Mouse (Mus musculus) forebrain, embryonic 13.5 days (tissue): ENCODE results near the gene 1700010B08Rik. TPM values are rescaled to one million over a fixed set of nuclear protein-coding genes. Genes with fewer than 3 reads are reported as not detected.
"Not testable (repeated sequence)": the region's sequence is repeated elsewhere in the genome, so short reads cannot be mapped to it uniquely, and the experiment has no call there.

Source experiments
- ATAC-seq: fragments of 200-750 bp; cut with Nextera tagmentation; 2 replicates; pipeline ENCODE4 v1.8.0; 2017
- H3K27ac ChIP-seq: fragments of 300-500 bp; sonication (generic); 2 replicates; pipeline ENCODE4 v1.5.1; 2015; ENCODE audit warnings: inconsistent platforms, mild to moderate bottlenecking, moderate library complexity
- H3K27me3 ChIP-seq: fragments of 300-500 bp; sonication (generic); 2 replicates; pipeline ENCODE4 v1.6.1; 2015; ENCODE audit warnings: mild to moderate bottlenecking, inconsistent platforms
- H3K36me3 ChIP-seq: fragments of 300-500 bp; sonication (generic); 2 replicates; pipeline ENCODE4 v1.6.1; 2015; ENCODE audit warnings: mild to moderate bottlenecking, inconsistent platforms; ENCODE audit not compliant: poor library complexity, severe bottlenecking
- H3K4me1 ChIP-seq: fragments of 300-500 bp; sonication (generic); 2 replicates; pipeline ENCODE4 v1.6.1; 2015; ENCODE audit warnings: inconsistent platforms
- H3K4me2 ChIP-seq: fragments of 300-500 bp; sonication (generic); 2 replicates; pipeline ENCODE4 v1.6.1; 2015; ENCODE audit warnings: inconsistent platforms, mild to moderate bottlenecking, moderate library complexity
- H3K4me3 ChIP-seq: fragments of 300-500 bp; sonication (generic); 2 replicates; pipeline ENCODE4 v1.5.1; 2015; ENCODE audit warnings: mild to moderate bottlenecking, inconsistent platforms
- H3K9ac ChIP-seq: fragments of 300-500 bp; sonication (generic); 2 replicates; pipeline ENCODE4 v1.6.1; 2015; ENCODE audit warnings: mild to moderate bottlenecking, inconsistent platforms
- H3K9me3 ChIP-seq: fragments of 300-500 bp; sonication (generic); replicated peaks from 2 replicates; pipeline ENCODE4 v1.6.1; 2016; ENCODE audit warnings: inconsistent platforms
- WGBS: fragments of 180-500 bp; shearing (Covaris S2); methylation state at CpG from one replicate; pipeline ENCODE4 v1.1.7; 2015; 5-methylcytosine and 5-hydroxymethylcytosine counted together
- polyA plus RNA-seq: library from polyadenylated mRNA; unstranded; fragments of >200 nt; fragmentation: Nextera tagmentation; extraction: Ambion mirVana; gene quantifications from 2 replicates; pipeline ENCODE4 v1.2.1, GENCODE M21; 2015

The 1700010B08Rik gene
- polyA plus RNA-seq: not detected in 2 replicates

DNA sequence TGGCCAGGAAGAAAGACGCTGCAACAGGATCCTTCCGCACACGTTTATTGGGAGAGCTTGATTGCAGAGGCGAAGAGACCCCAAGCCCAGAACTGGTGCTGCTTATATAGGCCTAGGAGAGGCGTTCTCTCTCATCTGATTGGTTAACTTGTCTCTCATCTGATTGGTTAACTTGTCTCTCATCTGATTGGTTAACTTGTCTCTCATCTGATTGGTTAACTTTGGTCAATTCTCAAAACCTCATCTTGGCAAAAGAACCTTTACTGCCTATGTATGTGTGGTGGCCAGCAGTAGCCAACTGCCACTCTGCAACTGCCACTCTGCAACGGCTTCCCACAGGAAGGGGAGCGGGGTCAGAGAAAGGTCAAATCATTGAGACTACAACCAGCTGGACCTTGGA is at the start of gene 1700010B08Rik:
Gene 1700010B08Rik (plus strand): TSS at position 301 of the 400 bp plus-strand sequence.
- not testable (repeated sequence) for H3K36me3 ChIP-seq, H3K4me3 ChIP-seq, ATAC-seq, H3K4me2 ChIP-seq, H3K27ac ChIP-seq, H3K9ac ChIP-seq, H3K27me3 ChIP-seq, H3K9me3 ChIP-seq
- peaks cover 11% of the 10 kb centered on the region for H3K4me1 ChIP-seq
- 90% methylated on average over 6 of the region's 7 CpGs for WGBS

DNA sequence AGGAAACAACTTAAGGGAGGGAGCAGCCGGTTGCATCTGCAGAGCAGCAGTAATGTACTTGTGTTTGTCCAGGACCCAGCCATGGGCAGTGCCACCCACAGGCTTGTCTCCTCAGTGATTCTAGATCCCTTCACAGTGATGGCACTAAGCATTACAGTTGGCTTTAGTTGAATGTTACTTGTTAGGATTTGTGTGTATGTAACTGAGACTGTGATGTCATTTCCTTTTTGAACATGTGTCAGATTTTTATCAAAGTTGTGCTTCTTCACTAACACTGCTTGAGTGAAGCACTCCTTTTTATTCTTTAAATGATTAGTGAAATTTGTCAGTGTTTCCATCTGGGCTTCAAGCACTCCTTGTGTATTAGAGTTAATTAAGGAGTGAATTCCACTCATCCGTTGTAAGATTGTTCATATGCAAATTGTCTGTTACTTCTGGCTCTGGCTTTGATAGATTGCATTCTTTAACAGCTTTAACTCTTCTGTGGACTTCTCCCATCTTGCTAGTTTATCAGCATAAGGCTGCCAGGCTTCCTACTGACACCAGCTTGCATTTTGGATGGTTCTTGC is 46.8 kb upstream of the 1700010B08Rik start:
- ATAC-seq: peak; percentile 27; the same call in 1 of the 2 replicates
- Histone ChIP-seq H3K4me2 (no peak overlapping the region), H3K4me3 (no peak overlapping the region), H3K4me1 (peaks cover 22% of the 10 kb centered on the region), H3K27me3 (no peaks in the 10 kb centered on the region), H3K27ac (no peak overlapping the region), H3K9ac (no peak overlapping the region), H3K9me3 (no peaks in the 10 kb centered on the region), H3K36me3 (peaks cover 17% of the 10 kb centered on the region)
- WGBS: 39% methylated on average over 2 of the region's 2 CpGs

DNA sequence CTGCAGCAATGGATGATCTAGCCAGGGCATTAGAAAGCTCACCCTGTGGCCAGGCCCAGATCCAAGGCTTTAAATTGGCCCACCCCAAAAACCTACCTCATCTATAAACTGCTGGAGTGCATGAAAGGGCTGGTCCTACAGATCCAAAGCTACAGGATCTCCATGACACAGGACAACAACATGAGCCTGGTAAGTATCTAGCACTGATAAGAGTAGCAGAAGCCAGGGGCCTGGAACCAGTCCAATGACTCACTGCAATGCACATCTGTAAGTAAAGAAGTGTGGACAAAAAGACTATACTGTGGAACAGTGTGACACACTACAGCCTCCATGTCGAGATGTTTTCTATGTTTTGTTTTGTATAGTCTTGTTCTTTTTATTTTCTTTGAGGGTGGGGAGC is 45.7 kb upstream of the 1700010B08Rik start:
- no peaks in the 10 kb centered on the region for H3K9me3 ChIP-seq
- H3K4me2 ChIP-seq: no peak overlapping the region
- H3K4me1 ChIP-seq: peaks cover 22% of the 10 kb centered on the region
- H3K9ac ChIP-seq: no peak overlapping the region
- WGBS: 87% methylated on average over 1 of the region's 1 CpGs
- no peak for ATAC-seq
- H3K4me3 ChIP-seq: no peak overlapping the region
- no peak overlapping the region for H3K27ac ChIP-seq
- H3K27me3 ChIP-seq: no peaks in the 10 kb centered on the region
- H3K36me3 ChIP-seq: peaks cover 14% of the 10 kb centered on the region

DNA sequence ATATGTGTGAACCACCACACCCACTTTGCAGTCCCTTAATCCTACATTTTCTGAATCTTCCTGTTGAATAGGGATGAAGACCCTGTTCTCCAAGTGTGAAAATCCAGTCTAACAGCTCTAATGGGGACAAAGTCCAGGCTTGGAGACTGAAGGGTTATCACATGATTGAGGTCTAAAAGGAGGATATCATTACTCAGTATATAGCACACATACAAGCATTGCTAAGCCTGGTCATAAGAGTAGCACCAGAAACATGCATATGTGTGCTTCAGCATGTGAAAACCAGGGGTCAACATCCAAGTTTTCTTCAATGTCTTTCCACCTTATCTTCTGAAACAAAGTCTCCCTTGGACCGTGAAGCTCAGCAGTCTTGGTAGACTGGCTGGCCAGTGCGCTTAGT is 40.6 kb upstream of the 1700010B08Rik start:
- no peaks in the 10 kb centered on the region for H3K27me3 ChIP-seq
- no peaks in the 10 kb centered on the region for H3K9me3 ChIP-seq
- no peak overlapping the region for H3K27ac ChIP-seq
- peaks cover 15% of the 10 kb centered on the region for H3K36me3 ChIP-seq
- no peak overlapping the region for H3K9ac ChIP-seq
- no peak overlapping the region for H3K4me3 ChIP-seq
- peaks cover 10% of the 10 kb centered on the region; the same call in 1 of the 2 replicates for H3K4me1 ChIP-seq
- 91% methylated on average over 2 of the region's 2 CpGs for WGBS
- no peak for ATAC-seq
- no peak overlapping the region for H3K4me2 ChIP-seq

DNA sequence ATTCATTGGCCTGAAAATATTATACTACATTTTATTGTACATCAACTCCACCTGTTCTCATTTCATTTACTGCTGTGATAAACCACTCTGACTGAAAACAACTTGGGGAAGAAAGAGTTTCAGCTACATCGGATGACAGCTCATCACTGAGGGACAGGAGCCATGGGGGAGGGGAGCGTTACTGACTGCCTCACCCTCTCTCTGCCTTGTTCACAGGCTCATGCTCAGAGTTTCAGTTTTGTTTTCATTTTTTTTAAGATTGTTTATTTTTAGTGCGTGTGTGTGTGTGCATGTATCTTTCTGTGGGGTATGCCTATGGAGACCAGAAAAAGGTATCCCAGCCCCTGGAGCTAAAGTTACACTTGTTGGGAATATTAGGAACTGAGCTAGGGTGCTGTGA is 40.0 kb upstream of the 1700010B08Rik start:
- Histone ChIP-seq H3K4me2 (no peak overlapping the region), H3K27ac (no peak overlapping the region), H3K9ac (no peak overlapping the region), H3K36me3 (peaks cover 11% of the 10 kb centered on the region), H3K4me3 (no peak overlapping the region), H3K27me3 (no peaks in the 10 kb centered on the region), H3K4me1 (0 out of 2 replicates have a peak, but pooled peaks cover 9% of the 10 kb centered on the region), H3K9me3 (no peaks in the 10 kb centered on the region)
- no peak for ATAC-seq
- 79% methylated on average over 3 of the region's 3 CpGs for WGBS

DNA sequence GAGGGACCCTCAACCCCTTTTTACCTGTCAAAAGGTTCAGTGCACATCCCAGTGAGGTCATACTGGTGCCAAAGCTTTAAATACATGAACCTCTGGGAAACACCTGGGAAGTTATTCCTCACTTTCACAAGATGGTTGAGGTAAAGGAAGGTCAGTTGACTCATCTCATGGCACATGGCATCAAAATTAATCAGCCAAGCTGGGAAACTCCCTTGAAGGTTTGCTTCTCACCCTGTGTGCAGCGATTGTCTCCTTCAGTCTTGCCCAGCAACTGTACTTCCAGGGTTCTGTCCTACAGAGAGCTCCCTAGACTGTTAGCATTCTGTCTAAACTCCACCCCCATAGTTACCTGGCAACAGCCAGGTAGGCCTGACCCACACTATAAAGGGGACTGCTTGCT is 39.1 kb upstream of the 1700010B08Rik start:
- H3K4me2 ChIP-seq: no peak overlapping the region
- no peak overlapping the region for H3K27ac ChIP-seq
- H3K9ac ChIP-seq: no peak overlapping the region
- peaks cover 8% of the 10 kb centered on the region for H3K36me3 ChIP-seq
- no peaks in the 10 kb centered on the region for H3K27me3 ChIP-seq
- ATAC-seq: no peak
- WGBS: 52% methylated on average over 1 of the region's 1 CpGs
- H3K9me3 ChIP-seq: no peaks in the 10 kb centered on the region
- H3K4me3 ChIP-seq: no peak overlapping the region
- H3K4me1 ChIP-seq: 0 out of 2 replicates have a peak, but pooled peaks cover 9% of the 10 kb centered on the region

DNA sequence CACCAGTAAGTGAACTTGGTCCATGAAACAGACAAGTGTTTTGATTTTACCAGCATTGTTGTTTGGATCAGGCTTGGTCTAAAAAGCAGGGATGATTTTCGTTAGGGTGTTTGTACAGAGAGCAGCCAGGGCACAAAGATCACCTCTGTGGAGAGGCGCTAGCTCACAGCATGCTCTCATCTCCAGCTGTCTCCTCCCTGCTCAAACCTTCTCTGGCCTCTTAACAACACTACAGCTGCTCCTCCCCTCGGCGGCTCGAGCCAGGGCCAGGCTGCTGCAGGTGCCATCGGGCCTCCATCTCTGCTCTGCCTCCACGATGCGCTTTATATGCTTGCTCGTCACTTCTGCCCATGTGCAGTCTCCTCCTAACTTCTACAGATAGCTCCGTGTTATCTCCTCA is 36.4 kb upstream of the 1700010B08Rik start:
- no peak overlapping the region for H3K9ac ChIP-seq
- peaks cover 9% of the 10 kb centered on the region; the same call in 1 of the 2 replicates for H3K4me1 ChIP-seq
- no peak overlapping the region for H3K4me3 ChIP-seq
- peaks cover 3% of the 10 kb centered on the region for H3K36me3 ChIP-seq
- H3K4me2 ChIP-seq: no peak overlapping the region
- no peak overlapping the region for H3K27ac ChIP-seq
- 62% methylated on average over 10 of the region's 10 CpGs for WGBS
- ATAC-seq: no peak
- no peaks in the 10 kb centered on the region for H3K9me3 ChIP-seq
- no peaks in the 10 kb centered on the region for H3K27me3 ChIP-seq

DNA sequence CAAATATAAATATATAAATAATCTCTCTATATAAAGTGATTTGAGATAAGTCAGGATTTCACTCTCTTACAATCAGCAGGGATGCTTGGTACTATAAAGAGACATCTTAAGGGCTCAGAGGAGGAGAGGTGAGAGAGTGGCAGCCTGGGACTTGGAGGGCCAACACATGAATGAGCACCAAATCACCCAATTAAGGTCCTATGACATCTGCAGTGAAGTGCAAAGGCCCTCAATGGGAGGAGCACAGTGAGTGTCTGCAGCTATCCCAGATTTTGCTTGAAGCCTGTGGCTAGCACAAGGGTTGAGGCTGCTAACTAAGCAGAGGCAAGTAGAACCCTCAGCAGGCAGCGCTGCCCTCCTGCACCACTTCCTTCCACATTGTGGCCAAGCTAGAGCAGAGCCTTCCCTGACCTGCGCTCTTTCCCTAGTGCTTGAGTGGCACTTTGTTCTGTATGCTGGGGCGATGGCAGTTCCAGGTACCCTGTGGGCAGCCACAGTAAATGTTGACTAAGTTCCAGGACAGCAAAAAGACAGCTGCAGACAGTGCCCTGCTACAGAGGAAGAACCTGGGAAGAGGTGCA is 33.3 kb upstream of the 1700010B08Rik start:
- Histone ChIP-seq H3K36me3 (peaks cover 25% of the 10 kb centered on the region), H3K4me1 (peaks cover 9% of the 10 kb centered on the region; the same call in 1 of the 2 replicates), H3K27me3 (no peaks in the 10 kb centered on the region), H3K9me3 (no peaks in the 10 kb centered on the region), H3K27ac (no peak overlapping the region), H3K4me3 (no peak overlapping the region), H3K4me2 (no peak overlapping the region), H3K9ac (no peak overlapping the region)
- WGBS: 91% methylated on average over 3 of the region's 3 CpGs
- no peak for ATAC-seq

DNA sequence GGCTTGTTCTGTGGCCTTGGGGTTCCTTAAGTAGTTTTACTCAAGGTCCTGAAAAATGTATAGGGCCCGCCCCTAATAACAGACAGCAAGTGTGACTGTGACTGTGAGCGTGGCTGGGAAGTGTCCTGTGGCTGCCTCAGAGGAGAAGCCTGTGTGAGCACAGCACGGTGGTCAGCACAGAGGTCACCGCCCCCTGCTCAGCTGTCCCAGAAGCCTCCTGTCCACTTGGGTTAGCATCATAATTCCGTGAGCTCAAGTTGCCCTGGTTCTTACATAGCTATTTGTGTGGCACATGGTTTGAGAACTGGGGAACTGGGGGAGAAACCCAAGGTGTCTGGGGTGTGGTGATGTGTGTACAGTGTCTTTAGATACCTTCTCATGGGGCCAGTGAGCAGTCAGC is 31.9 kb upstream of the 1700010B08Rik start:
- H3K27ac ChIP-seq: no peak overlapping the region
- no peak overlapping the region for H3K4me2 ChIP-seq
- no peak for ATAC-seq
- WGBS: 87% methylated on average over 5 of the region's 5 CpGs
- H3K4me3 ChIP-seq: no peak overlapping the region
- H3K27me3 ChIP-seq: no peaks in the 10 kb centered on the region
- H3K4me1 ChIP-seq: peaks cover 6% of the 10 kb centered on the region; the same call in 1 of the 2 replicates
- no peaks in the 10 kb centered on the region for H3K9me3 ChIP-seq
- H3K9ac ChIP-seq: no peak overlapping the region
- peaks cover 36% of the 10 kb centered on the region for H3K36me3 ChIP-seq

DNA sequence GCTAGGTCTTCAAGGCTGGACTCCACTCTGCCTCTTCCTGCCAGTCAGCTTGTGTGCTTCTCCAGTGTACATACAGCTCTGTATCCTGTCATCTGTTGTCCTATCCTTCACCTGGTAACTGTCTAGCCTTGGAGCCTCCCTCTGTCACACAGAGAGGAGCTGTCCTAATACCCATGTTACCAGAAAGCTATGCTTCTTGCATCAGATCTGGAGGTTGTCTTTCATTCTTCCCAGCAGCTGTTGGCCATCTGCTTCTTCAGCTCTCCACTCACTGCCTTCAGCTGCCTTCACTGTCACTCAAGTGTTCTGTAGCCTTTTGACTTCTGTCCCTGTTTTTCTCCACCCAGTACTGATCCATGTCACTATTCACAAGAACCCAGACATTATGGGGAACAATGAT is 29.4 kb upstream of the 1700010B08Rik start:
- no peaks in the 10 kb centered on the region; the same call in 1 of the 2 replicates for H3K4me1 ChIP-seq
- H3K9ac ChIP-seq: no peak overlapping the region
- H3K4me3 ChIP-seq: no peak overlapping the region
- peaks cover 41% of the 10 kb centered on the region for H3K36me3 ChIP-seq
- no peak for ATAC-seq
- H3K4me2 ChIP-seq: no peak overlapping the region
- H3K9me3 ChIP-seq: no peaks in the 10 kb centered on the region
- H3K27ac ChIP-seq: no peak overlapping the region
- no peaks in the 10 kb centered on the region for H3K27me3 ChIP-seq

DNA sequence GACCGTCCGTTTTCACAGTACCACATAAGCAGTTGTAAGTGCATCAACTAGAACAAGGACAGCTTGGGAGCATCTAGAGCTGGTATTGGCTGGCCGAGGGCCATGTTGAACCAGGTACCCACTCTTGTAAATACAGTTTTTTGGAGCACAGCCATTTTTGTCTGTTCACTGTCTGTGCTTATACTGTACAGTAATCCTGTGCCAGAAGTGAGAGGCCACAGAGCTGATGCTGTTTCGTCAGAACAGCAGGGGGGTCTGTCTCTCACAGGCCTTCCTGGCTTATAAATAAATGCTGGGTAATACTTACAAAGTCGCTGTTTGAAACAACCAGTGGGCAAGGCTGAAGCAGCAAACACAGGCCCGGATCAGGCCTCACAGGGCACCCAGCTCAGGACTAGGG is 27.5 kb upstream of the 1700010B08Rik start:
- Histone ChIP-seq H3K9me3 (no peaks in the 10 kb centered on the region), H3K9ac (no peak overlapping the region), H3K4me2 (no peak overlapping the region), H3K27ac (no peak overlapping the region), H3K36me3 (peaks cover 57% of the 10 kb centered on the region), H3K27me3 (no peaks in the 10 kb centered on the region), H3K4me3 (no peak overlapping the region), H3K4me1 (no peaks in the 10 kb centered on the region; the same call in 1 of the 2 replicates)
- 0 out of 2 replicates have a peak, but pooled peaks have one; percentile 24 for ATAC-seq
- WGBS: 85% methylated on average over 6 of the region's 6 CpGs

DNA sequence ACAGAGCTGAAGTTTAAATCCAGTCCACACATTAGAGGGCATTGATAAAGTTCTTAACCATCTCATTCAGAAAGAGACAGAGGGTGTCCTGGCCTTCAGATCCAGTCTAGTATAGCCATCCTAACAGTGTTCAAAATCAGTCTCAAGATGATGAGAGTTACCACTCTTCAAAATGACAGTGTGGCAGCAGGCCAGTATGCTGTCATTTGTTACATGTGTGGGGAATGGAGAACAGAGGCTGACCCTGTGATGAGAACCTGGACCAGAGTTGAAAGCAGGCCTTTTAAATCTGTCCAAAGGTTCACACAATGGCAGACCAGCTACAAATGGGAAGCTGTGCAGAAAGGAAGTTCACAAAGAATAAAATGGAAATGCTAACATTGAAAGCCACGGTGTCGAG is 26.5 kb upstream of the 1700010B08Rik start:
- 78% methylated on average over 2 of the region's 2 CpGs for WGBS
- Histone ChIP-seq H3K4me2 (no peak overlapping the region), H3K27ac (no peak overlapping the region), H3K4me1 (no peaks in the 10 kb centered on the region), H3K4me3 (no peak overlapping the region), H3K36me3 (peaks cover 66% of the 10 kb centered on the region), H3K9ac (no peak overlapping the region), H3K9me3 (no peaks in the 10 kb centered on the region), H3K27me3 (no peaks in the 10 kb centered on the region)
- ATAC-seq: no peak

DNA sequence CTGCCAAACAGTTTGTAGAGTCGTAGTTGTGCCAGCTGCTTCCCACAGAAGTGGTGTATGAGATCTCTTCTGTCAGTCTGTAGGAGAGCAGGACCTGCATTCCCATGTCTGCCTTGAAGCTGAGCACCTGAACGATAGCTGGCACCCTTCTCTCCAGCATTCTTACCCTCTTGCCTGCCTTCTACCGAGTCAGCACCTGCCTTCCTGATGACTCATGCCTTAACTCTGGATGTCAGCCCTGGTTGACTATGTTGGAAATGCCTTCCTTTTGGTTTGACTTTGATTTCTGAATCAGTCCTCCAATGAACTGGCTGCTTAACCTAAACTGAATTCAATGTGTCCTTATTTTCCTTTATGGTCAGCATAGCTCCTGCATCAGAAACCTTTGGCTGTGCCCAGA is 20.4 kb upstream of the 1700010B08Rik start:
- H3K4me3 ChIP-seq: no peak overlapping the region
- H3K9ac ChIP-seq: no peak overlapping the region
- no peak overlapping the region for H3K4me2 ChIP-seq
- ATAC-seq: no peak
- peaks cover 79% of the 10 kb centered on the region for H3K36me3 ChIP-seq
- no peaks in the 10 kb centered on the region for H3K27me3 ChIP-seq
- H3K9me3 ChIP-seq: no peaks in the 10 kb centered on the region
- H3K4me1 ChIP-seq: peaks cover 6% of the 10 kb centered on the region; the same call in 1 of the 2 replicates
- H3K27ac ChIP-seq: no peak overlapping the region
- WGBS: 100% methylated on average over 3 of the region's 3 CpGs
